Mouse (Mus musculus) thymus, adult 2 months (tissue): ENCODE data around the gene BC005537. TPM values are rescaled to one million over a fixed set of nuclear protein-coding genes. Genes with fewer than 3 reads are reported as not detected.
A peak's percentile ranks its signal among the peaks of the same experiment; 100 is the strongest.

Source experiments
- DNase-seq: peaks from one replicate; pipeline ENCODE4 v3.0.0; 2021
- H3K27ac ChIP-seq: fragments of 200-500 bp; 2 replicates; pipeline ENCODE4 v1.5.1; 2012; ENCODE audit warnings: low read length, control low read depth; ENCODE audit not compliant: control insufficient read depth, insufficient read depth
- H3K27me3 ChIP-seq: fragments of 200-500 bp; 2 replicates; pipeline ENCODE4 v1.6.1; 2012; ENCODE audit warnings: mild to moderate bottlenecking, low read length, moderate library complexity, mixed read lengths; ENCODE audit not compliant: control insufficient read depth, insufficient read depth
- H3K36me3 ChIP-seq: fragments of 200-500 bp; 2 replicates; pipeline ENCODE4 v1.6.1; 2012; ENCODE audit warnings: mild to moderate bottlenecking, low read length, moderate library complexity; ENCODE audit not compliant: control insufficient read depth, insufficient read depth
- H3K4me1 ChIP-seq: fragments of 200-500 bp; replicated peaks from 2 replicates; pipeline ENCODE4 v1.6.1; 2012; ENCODE audit warnings: low read length; ENCODE audit not compliant: control insufficient read depth, insufficient read depth
- H3K4me3 ChIP-seq: fragments of 200-500 bp; 2 replicates; pipeline ENCODE4 v1.5.1; 2012; ENCODE audit warnings: mild to moderate bottlenecking, low read length, control low read depth, moderate library complexity; ENCODE audit not compliant: control insufficient read depth, insufficient read depth
- CTCF ChIP-seq: fragments of 200-500 bp; IDR thresholded peaks from 2 replicates; pipeline ENCODE4 v1.5.1; 2012; ENCODE audit warnings: mild to moderate bottlenecking, control low read depth, low read length, moderate library complexity, borderline replicate concordance; ENCODE audit not compliant: control insufficient read depth, poor library complexity, insufficient read depth; ENCODE audit errors: extremely low read depth
- POLR2A ChIP-seq: fragments of 200-500 bp; IDR thresholded peaks from 2 replicates; pipeline ENCODE4 v1.6.1; 2012; ENCODE audit warnings: mild to moderate bottlenecking, low read length, control low read depth, moderate library complexity; ENCODE audit not compliant: control insufficient read depth, poor library complexity, insufficient read depth; ENCODE audit errors: extremely low read depth
- WGBS: fragments of 180-500 bp; shearing (Covaris S2); methylation state at CpG from one replicate; pipeline ENCODE4 v1.1.7; 2018; 5-methylcytosine and 5-hydroxymethylcytosine counted together
- polyA plus RNA-seq: library from polyadenylated mRNA; depleted of rRNA; stranded (reverse); fragments of >200 nt; gene quantifications from 2 replicates; pipeline ENCODE4 v1.2.3, GENCODE M21; 2012

BC005537 gene
- polyA plus RNA-seq, 1 experiment = 48.8 TPM

- Histone ChIP-seq H3K27me3 (no peaks in the 10 kb centered on the region), H3K4me3 (no peak overlapping the region), H3K36me3 (peaks cover 26% of the 10 kb centered on the region), H3K27ac (no peak overlapping the region), H3K4me1 (peaks cover 6% of the 10 kb centered on the region)
- DNase-seq = no peak
- 96% methylated on average over 3 of the region's 3 CpGs for WGBS
- TF ChIP-seq POLR2A (no peak), CTCF (no peak)
These were observed 40.2 kb downstream of the BC005537 start for GRCm38 (mm10) chr13:24841702-24842101.

- WGBS = 22% methylated on average over 40 of the region's 40 CpGs
- TF ChIP-seq POLR2A = no peak
- peak; percentile 37 for DNase-seq
- H3K4me1 ChIP-seq = peaks cover 6% of the 10 kb centered on the region
- no peaks in the 10 kb centered on the region for H3K27me3 ChIP-seq
- H3K27ac ChIP-seq = no peak within 1 kb of the TSS
- no peak within 1 kb of the TSS; the same call in 1 of the 2 replicates for H3K4me3 ChIP-seq
- H3K36me3 ChIP-seq = peaks cover 15% of the 10 kb centered on the region
These were observed 43.8 kb downstream of the BC005537 start, which contains the start of gene D130043K22Rik for GRCm38 (mm10) chr13:24844983-24845955. D130043K22Rik (plus strand) TSS chr13:24845135.

- H3K27me3 ChIP-seq = no peaks in the 10 kb centered on the region
- H3K27ac ChIP-seq = no peak overlapping the region
- TF ChIP-seq POLR2A (no peak), CTCF (no peak)
- peaks cover 6% of the 10 kb centered on the region for H3K4me1 ChIP-seq
- no peak for DNase-seq
- no peak overlapping the region for H3K4me3 ChIP-seq
- 96% methylated on average over 4 of the region's 4 CpGs for WGBS
- H3K36me3 ChIP-seq = no peaks in the 10 kb centered on the region
These were observed 47.9 kb downstream of the BC005537 start for GRCm38 (mm10) chr13:24849318-24849717.

GRCm38 (mm10) chr13:24851989-24852388 lies 50.5 kb downstream of the BC005537 start:
- no peak for DNase-seq
- Histone ChIP-seq H3K27ac (no peak overlapping the region), H3K27me3 (no peaks in the 10 kb centered on the region), H3K4me3 (no peak overlapping the region), H3K36me3 (no peaks in the 10 kb centered on the region), H3K4me1 (no peaks in the 10 kb centered on the region)
- WGBS = 96% methylated on average over 2 of the region's 2 CpGs
- TF ChIP-seq CTCF (no peak), POLR2A (no peak)

GRCm38 (mm10) chr13:24852570-24852969 lies 51.1 kb downstream of the BC005537 start:
- H3K4me3 ChIP-seq = no peak overlapping the region
- WGBS = 86% methylated on average over 3 of the region's 3 CpGs
- H3K27me3 ChIP-seq = no peaks in the 10 kb centered on the region
- TF ChIP-seq CTCF = no peak
- no peak for TF ChIP-seq POLR2A
- H3K27ac ChIP-seq = no peak overlapping the region
- no peaks in the 10 kb centered on the region for H3K36me3 ChIP-seq
- no peak for DNase-seq
- no peaks in the 10 kb centered on the region for H3K4me1 ChIP-seq

- H3K4me3 ChIP-seq = no peak overlapping the region
- TF ChIP-seq CTCF = no peak
- no peak for TF ChIP-seq POLR2A
- no peak for DNase-seq
- H3K36me3 ChIP-seq = no peaks in the 10 kb centered on the region
- 0 out of 2 replicates have a peak, but pooled peaks cover 4% of the 10 kb centered on the region for H3K4me1 ChIP-seq
- no peaks in the 10 kb centered on the region for H3K27me3 ChIP-seq
- H3K27ac ChIP-seq = no peak overlapping the region
These were observed 57.7 kb downstream of the BC005537 start for GRCm38 (mm10) chr13:24859115-24859514.

- TF ChIP-seq POLR2A (no peak), CTCF (no peak)
- Histone ChIP-seq H3K27ac (no peak overlapping the region), H3K36me3 (no peaks in the 10 kb centered on the region), H3K4me1 (0 out of 2 replicates have a peak, but pooled peaks cover 4% of the 10 kb centered on the region), H3K4me3 (no peak overlapping the region), H3K27me3 (no peaks in the 10 kb centered on the region)
- 80% methylated on average over 12 of the region's 12 CpGs for WGBS
- DNase-seq = no peak
These were observed 59.6 kb downstream of the BC005537 start for GRCm38 (mm10) chr13:24861084-24861483.
